Mouse (Mus musculus) NIH3T3 (cell line): ENCODE measurements around the gene Triap1.
"Not testable (repeated sequence)": the region's sequence is repeated elsewhere in the genome, so short reads cannot be mapped to it uniquely, and the experiment has no call there.

Source experiments
- DNase-seq: peaks from one replicate; pipeline ENCODE4 v3.0.0-alpha.2; 2012; ENCODE audit warnings: low read depth

The Triap1 gene

DNA sequence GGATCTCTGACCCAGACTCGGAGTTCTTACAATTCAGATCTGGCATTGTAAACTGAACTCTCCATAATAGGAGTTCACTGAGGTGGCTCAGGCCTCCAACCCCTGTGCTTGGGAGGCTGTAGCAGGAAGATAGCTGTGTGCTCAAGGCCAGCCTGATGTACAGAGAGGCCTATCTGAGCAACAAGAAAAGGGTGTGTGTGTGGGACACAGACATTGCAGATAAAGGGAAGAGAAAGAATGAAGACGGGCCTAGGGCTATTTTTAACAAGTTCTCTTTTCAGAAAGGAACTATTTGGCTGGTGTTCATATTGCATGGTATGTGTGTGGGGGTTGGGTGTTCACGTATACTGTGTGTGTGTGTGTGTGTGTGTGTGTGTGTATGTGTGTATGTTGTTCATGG is 7.4 kb upstream of the Triap1 start:
- no peak for DNase-seq

DNA sequence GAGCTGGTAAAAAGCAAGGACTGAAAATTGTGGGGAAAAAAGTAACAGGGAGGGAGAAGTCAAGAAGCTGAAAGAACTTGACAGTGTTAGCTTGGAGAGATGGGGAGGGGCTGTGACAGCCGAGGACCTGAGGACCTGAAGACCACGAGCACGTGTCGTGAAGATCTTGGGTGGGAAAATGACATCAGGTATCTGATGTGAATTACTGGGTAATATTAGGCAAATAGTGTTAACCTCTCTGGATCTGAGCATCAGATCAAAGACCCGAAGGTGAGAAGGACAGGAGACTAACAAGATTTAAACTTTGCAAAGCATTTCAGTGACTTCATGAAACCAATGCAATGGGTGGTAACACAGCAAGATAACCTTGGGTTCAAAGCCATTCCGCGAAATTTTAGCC is 1.0 kb upstream of the Triap1 start:
- no peak for DNase-seq

DNA sequence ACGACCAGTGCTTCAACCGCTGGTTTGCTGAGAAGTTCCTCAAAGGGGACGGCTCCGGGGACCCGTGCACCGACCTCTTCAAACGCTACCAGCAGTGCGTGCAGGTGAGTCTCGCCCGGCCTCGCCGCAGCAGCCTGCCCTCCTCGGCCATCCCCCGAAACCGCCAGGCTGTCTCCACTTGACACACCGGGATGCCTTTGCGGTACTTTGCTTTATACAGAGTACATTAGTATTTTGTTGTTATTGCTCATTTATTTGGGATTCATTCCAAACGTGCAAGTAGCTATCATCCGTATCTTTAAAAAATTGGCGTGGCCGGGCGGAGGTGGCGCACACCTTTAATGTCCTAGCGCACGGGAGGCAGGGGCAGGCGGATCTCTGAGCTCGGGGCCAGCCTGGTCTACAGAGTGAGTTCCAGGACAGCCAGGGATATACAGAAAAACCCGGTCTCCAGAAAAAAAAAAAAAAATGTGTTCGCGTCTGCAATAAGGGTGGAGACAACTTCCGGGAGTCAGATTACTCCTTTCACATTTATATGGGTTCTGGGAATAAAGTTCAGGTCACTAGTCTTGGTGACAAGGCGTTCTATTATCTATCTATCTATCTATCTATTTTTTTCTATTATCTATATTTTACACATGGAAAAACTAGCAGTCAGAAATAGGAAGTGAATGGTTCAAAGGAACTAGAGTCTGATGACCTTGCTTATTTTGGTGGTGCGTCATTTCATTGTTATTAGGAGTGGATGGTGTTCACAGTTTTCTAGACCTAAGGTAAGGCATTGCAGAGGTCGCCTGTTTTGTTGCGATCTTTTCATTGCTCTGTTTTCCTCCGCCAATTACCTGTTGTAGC is 515 bp downstream of the Triap1 start:
- DNase-seq, result no peak

DNA sequence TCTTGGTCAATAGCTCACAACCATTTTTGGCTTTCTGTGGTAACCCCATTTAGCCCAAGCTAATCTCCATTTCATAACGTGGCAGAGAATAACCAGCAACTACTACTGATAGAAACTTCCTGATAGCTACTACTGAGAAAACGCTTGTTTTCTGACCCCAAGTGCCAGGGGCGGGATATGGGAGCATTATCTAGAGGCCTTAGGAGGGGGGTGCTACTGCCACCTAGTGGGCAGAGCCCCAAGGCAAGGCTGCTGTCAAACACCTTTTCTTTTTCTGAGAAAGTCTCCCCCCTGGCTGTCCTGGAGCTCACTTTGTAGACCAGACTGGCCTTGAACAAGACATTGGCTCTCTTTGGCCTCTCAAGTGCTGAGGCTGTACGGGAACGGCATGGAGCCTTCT is 6.5 kb downstream of the Triap1 start:
- peak; percentile 91 for DNase-seq

DNA sequence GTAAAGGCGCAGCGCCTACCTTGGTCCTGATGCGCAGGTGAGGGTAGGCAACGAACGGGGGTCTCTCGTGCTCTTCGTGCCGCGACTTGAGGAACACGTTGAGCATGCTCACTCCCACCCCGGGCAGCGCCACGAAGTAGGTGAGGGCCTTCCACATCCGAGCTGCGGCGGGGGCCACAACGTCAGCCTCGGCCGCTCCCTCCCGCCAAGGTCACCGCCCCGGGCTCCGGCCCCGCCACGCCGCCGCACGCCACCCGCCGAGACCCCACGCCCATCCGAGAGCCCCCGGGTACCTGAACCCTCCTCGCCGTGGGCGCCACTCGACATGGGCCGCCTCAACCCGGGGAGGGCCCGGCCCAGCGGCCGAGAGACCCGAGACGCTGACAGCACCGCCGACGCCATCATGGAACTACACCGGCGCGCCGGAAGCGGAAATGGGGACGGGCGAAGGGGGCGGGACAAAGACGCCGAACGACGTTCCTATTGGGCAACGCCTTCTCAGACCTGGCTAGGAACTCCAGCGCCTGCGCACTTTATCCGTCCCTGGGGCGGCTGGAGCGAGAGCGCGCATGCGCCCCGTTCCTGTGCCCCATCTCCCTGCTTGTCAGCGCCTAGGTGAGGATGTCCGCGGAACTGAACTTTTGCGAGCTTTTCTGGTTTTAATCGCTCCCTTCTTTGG is 7.7 kb downstream of the Triap1 start, which contains the start of gene Cox6a1:
Gene Cox6a1 (minus strand): TSS at position 436 of the 679 bp plus-strand sequence.
- peak; percentile 100 for DNase-seq

DNA sequence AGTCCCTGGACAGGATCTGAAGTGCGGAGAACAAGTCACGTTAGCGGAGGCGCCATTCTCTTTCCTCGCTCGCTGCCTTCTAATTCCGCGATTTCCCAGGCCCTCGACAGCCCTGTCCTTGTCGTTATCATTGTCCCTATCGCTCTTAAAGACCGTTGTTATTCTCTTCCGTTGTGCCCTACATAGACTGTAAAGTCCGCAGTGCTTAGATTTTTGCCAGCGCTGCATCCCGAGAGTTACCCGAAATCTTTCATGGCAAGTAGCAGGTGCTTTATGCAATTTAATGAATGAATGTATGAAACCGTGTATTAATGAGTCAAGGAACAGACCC is 8.2 kb downstream of the Triap1 start:
- DNase-seq, result no peak

DNA sequence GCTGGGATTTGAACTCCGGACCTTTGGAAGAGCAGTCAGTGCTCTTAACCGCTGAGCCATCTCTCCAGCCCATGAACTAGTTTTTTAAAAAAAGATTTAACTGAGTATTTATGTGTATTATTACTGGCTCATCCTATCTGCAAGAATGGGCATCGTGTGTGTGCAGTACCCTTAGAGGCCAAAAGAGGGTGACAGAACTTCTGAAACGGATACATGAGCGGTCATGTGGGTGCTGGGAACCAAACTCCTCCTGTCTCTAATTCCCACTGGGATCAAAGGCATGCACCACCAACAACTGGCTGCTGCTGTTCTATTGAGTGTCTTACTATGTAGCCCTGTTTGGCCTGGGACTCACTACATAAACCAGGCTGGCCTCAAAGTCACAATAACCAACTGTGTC is 10.3 kb downstream of the Triap1 start:
- DNase-seq, result no peak

DNA sequence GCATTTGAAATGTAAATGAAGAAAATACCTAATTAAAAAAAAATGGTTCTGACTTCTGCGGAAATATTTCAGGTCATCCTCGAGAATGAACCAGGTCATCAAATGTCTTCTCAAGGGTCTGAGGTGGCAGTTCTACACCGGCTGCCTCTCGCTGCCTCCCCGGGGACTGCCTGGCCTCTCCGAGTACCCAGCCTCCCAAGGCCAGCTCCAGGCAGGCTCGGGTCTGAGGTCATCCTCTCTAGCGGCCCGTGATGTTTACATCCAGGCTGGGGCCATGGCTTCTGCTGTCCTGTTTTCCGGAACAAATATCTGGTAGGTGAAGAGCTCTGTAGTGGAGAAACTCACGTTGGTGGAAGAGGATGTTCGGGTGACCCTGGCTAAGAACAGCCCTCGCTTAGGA is 14.0 kb downstream of the Triap1 start:
- DNase-seq, result no peak

DNA sequence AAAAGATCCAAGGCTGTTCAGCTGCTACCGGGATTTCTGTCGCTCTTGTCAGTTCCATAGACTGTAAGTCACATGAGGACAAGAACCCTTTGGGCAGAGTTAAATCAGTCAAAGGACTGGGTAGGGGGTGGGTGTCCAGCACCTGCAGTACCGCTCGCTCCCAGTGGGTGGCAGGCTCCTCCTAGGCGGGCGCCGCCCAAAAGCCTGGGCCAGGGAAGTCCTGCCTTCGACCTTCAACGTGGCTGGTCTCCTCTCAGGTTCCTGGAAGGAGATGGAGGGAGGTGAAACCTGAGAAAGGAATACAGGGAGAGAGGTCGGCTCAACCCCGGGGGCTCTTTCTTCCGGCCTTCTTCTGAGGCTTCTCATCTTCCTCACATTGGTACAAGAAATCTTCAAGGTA is 17.8 kb downstream of the Triap1 start:
- peak; percentile 87 for DNase-seq

DNA sequence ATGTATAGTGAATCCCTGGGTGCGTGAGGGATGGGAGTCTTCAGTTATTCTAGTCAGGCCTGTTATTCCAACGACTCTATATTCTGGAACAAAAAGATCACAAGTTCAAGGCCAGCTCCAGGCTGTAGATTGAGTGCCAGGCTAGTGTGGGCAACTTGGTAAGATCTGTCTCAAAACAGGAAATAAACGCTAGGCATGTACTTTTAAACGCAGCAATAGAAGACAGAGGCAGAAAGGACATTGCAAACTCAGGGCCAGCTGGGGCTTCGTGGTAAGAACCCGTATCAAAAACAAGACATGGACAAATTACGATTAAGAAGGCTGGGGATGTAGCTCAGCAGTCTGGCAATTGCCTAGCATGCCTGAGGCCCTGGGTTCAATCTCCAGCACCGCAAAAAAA is 18.4 kb downstream of the Triap1 start:
- DNase-seq, result no peak

DNA sequence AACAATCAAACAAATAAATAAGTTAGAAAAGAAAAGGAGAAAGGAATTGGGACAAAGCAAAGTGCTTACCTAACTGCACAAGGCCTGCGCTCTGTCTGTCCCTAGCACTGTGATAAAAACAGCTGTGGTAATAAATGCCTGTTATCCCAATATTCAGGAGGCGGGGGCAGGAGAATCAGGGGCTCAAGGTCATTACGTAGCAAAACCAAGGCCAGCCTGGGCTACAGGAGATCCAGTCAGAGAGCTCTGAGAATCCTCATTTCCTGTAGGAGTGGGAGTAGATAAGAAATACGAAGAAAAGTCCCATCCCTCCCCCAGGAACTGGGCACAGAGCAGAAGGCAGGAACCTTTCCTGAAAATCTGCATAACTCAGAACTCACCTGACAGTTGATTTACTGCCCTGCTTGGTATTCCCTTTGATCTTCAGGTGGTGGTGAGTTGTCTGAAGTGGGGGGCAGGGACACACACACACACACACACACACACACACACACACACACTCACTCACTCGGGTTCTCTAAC is 18.9 kb downstream of the Triap1 start:
- no peak for DNase-seq

DNA sequence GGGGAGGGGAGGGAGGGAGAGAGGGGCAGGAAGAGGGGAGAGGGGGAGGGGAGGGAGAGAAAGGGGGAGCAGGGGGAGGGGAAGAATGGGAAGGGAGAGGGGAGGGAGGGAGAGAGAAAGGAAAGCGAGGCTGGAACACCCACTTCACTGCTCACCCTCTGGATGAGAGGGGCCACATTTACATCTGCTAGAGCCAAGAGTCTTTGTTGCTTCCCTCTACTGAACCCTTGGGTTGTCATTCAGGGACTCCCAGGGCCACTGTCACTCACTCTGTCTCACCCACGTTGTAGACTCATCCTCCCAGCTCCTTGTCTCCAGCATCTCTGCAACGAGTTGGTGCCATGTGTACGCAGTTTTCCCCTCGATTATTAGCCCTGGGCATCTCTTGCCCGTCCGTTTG is 21.2 kb downstream of the Triap1 start:
- no peak for DNase-seq

DNA sequence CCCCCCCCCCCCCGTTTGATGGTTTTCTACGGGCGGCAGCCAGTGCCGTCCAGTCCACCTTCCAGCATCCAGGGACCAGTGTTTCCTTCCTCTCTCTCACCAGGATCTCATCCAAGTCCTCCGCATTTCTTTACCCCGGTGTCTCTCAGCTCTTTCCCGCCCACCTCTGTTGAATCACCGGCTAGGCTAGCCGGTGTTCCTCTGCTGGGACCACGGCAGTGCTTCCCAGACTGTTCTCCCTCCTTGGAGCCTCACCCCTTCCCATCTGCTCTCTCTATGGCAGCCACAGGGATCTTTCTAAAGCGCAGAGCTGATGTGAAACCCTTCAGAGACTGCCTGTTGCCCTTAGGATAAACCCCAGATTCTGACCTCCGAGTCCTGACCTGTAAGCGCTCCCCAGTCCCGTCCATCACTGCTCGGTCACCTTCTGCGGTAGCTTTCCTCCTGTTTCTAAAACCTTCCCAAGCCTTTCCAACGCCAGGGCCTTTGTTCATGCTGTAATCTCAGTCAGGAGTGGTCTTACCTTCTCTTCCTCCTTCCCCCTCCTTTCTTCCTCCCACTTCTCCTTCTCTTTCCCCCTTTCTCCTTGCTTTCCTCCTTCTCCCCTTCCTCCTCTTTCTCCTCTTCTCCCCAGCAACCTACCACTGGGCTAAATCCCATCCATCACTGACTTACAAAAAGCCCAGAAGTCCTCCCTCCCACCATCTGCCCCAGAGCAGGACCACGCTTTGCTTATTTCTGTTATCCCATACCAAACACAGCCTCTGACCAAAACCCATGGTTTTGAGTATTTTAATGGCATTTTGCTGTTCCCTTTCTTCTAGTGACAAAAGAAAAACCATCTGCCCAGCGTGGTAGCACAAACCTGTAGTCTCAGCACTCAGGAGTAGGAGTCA is 22.0 kb downstream of the Triap1 start:
- no peak for DNase-seq

DNA sequence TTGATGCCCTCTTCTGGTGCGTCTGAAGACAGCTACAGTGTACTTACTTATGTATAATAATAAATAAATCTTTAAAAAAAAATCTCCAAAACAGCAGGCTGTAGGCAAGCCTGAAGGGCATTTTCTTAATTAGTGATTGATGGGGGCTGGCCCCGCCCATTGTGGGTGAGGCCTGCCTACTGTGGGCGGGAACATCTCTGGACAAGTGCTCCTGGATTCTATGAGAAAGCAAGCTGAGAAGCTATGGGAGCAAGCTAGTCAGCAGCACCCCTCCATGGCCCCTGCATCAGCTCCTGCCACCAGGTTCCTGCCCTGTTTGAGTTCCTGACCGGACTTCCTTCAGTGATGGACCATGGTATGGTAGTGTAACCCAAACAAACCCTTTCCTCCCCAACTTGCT is 23.8 kb downstream of the Triap1 start:
- no peak for DNase-seq

DNA sequence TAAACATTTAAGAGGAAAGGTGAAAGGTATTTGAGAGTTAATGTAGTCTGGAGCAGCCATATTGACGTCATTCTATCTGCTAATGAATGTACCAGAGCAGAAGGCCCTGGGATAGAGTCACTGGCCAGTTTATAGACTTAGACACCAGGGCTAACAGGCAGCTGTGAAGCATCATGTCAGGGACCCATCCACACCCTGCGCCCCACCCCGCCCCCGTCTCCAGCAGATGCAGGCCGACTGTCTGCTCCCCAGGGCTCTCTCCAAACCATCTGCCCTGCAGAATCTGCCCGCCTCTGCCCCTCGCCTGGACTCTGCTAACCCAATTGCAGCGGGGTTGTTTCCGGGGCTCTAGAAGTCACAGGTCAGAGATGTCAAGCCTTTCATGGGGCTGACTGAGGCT is 30.7 kb downstream of the Triap1 start:
- DNase-seq, result no peak

DNA sequence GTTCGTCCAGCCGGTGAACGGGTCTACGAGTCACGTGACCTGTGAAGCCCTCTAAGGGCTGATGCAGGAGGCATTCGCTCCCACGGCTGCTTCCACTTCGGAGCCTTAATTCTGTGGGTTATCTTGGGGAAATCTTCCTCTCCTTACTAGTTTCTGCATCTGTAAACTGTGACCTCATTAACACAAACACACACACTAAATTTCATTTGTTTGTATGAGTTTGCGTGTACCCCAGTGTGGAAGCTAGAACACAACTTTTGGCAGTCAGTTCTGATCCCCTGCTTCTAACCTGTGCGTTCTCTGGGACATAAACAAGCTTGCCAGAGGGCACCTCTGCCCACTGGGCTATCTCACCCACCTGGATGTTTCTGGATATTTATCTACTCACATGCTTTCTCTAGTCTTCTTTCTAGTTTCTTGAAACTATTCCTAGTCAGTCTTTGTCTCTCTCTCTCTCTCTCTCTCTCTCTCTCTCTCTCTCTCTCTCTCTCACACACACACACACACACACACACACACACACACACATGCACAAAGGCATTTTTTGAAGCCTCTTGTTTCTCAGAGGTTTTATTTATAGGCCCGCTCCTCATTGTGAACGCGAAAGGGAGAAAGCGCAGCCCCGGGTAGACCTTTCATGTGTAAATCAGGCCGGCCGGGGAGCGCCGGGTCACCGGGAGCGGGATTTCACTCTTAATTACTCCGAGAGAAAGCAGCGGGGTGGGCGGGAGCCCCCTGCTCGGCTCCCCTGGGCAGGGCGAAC is 32.6 kb downstream of the Triap1 start:
- DNase-seq, result no peak

DNA sequence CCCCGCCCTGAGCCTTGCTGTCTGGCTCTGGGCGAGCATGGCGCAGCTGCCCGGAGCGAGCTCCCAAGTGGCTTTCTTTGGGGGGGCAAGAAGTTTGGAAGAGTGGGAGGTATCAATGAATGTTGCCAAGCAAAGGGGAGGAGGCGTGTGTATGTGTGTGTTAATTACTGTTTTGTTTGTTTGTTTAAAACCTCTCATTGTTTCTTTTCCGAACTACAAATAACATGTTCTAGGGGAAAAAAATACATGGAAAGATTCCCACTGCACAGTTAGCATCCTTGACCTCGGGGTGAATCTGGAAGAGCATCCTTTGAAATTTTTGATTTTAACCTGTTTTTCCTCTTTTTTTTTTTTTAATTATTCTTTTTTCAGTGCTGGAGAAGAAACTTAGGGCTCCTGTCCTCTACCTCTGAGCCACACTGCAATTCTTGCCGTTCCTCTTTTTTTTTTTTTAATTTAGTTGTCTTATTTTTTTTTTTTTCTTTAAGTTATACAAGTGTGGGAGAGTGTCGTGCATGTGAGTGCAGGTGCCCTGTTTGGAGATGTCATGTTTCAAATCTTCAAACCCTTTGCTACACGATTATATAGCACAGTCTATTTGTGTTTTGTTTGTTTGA is 33.3 kb downstream of the Triap1 start:
- DNase-seq, result no peak

DNA sequence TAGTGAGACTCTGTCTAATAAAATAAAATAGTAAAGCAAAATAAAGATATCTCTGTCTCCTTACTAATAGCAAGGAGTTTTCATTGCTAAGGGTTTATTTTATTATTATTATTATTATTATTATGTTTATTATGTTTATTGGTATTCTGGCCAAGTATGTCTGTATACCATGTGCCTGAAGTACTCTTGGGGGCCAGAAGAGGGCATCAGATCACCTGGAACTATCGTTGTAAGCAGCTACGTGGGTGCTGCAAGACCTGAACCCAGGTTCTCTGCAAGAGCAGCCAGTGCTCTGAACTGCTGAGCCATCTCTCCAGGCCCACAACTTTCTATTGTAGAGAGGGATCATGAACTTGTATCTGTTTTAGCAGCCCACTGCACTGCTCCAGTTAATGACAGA is 34.4 kb downstream of the Triap1 start:
- DNase-seq, result no peak

DNA sequence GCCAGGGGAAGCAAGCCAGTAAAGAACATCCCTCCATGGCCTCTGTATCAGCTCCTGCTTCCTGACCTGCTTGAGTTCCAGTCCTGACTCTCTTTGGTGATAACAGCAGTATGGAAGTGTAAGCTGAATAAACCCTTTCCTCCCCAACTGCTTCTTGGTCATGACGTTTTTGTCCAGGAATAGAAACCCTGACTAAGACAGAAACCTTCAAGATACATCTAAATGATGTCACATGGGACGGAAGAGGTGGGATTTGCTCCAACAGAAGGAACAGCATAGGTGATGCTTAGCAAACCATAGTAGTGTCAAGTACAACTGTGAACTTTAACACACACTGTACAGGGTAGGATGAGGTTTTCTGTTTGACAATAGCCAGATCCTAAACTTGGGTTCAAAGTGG is 37.9 kb downstream of the Triap1 start:
- not testable (repeated sequence) for DNase-seq

DNA sequence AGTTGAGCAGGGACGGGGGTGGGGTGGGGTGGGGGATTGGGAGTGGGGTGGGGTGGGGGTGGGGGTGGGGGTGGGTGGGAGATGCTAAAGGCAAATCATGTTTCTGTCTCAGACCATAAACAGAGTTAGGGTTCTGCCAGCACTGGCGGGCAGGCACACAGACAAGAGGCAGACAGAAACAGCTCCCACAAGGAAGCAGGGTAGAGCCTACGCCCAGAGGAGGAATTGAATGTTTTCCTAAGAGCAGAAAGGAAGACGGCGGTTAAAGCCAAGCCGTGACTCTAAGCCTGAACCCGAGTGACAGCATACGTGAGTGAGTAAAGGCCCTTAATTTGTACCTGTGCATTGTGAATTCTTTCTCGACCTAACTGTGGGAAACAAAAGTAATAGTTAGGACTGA is 50.9 kb downstream of the Triap1 start:
- DNase-seq, result no peak

DNA sequence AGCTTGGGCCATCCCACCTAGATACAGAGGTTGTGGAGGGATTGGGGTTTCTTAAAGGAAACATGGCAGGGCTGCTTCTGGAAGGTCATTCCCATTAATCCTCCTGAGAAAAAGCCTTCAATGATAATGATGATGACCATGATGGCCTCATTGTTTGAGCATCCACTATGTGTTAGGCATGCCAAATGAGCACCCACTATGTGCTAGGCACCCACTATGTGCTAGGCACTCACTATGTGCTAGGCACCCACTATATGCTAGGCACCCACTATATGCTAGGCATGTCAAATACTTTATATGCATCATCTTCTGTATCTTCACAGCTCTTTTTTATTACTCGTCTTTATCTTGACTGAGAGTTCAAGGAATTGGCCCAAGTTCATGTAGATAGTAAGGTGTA is 51.9 kb downstream of the Triap1 start:
- no peak for DNase-seq
